Mouse (Mus musculus) retina, postnatal 1 day (tissue): Measurements from ENCODE around the gene Nfkb2.

Experiments
- DNase-seq: peaks from one replicate; pipeline ENCODE4 v3.0.0-alpha.2; 2012

The Nfkb2 gene

DNA sequence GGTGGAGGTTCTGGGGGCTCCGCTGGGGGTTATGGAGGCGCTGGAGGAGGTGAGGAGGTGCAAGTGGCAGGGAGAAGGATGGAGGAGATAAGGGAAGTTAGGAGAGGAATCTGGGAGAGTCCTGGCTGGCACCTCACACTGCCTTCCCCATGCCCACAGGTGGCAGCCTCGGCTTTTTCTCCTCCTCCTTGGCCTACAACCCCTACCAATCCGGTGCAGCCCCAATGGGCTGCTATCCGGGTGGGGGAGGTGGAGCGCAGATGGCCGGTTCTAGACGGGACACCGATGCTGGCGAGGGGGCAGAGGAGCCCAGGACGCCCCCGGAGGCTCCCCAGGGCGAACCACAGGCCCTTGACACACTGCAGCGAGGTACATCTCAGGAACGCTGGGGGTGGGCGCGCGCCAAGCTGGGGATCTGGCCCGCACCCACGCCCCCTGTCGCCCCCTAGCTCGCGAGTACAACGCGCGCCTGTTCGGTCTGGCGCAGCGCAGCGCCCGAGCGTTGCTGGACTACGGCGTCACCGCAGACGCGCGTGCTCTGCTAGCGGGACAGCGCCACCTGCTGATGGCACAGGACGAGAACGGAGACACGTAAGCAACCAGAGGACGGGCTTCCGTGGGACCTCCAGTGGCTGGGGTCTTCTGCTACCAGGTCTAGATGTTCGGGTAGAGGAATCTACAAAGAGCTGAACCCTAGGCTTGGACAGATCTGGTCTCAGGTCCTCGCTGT is 4.8 kb downstream of the Nfkb2 start:
- DNase-seq, result peak; percentile 94

- DNase-seq, result no peak
These were observed 5.7 kb downstream of the Nfkb2 start for GRCm38 (mm10) chr19:46309651-46310305.

DNA sequence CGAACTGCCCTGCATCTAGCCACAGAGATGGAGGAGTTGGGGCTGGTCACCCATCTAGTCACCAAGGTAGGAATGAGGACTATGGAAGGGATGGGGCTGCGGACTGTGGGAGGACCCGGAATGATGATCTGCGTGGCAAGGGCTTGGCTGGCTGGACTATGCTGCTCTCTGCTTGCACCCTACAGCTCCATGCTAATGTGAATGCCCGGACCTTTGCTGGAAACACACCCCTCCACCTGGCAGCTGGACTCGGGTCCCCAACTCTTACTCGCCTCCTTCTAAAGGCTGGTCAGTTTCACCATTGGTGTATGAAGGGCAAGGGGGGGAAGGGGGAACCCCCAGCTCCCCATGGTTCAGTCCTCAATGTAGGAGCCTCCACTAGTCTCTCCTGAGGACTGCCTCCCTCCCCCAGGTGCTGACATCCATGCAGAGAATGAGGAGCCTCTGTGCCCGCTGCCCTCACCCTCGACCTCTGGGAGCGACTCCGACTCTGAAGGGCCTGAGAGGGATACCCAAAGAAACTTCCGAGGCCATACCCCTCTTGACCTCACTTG is 6.3 kb downstream of the Nfkb2 start:
- DNase-seq, result no peak

DNA sequence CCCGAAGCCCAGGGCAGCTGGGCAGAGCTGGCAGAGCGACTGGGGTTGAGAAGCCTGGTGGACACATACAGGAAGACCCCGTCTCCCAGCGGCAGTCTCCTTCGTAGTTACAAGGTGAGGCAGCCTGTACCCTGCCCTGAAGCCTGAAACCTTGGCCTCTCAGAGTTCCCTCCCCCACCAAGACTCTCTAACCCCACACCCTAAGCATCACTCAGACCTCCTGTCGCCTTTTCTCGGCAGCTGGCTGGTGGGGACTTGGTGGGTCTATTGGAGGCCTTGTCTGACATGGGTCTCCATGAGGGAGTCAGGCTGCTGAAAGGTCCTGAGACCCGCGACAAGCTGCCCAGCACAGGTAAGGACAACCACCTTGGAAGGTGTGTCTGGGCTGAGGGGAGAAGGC is 7.2 kb downstream of the Nfkb2 start:
- no peak for DNase-seq

DNA sequence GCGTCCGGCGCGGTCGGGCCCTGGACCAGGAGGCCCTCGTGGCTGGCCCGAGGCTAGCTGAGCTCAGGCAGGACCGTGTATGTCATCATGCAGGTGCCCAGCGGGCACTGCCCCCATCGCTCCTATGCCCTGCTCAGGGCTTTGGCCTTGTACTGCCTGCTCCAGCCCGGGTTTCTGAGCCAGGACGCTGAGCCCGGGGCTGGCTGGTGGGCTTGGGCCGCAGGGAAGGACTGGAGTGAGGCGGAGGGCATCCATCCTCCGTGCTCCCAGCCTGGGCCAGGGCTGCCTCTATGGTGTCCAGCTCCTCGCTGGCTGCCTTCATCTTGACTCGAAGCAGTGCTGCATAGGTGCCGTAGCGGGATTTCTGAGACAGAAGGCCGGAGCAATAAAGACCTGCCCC is 8.4 kb downstream of the Nfkb2 start:
- DNase-seq, result no peak

- no peak for DNase-seq
These were observed 9.0 kb downstream of the Nfkb2 start for GRCm38 (mm10) chr19:46313116-46313515.

- DNase-seq, result no peak
These were observed 9.5 kb downstream of the Nfkb2 start for GRCm38 (mm10) chr19:46313591-46313990.

- DNase-seq, result no peak
These were observed 10.1 kb downstream of the Nfkb2 start for GRCm38 (mm10) chr19:46314151-46314601.

DNA sequence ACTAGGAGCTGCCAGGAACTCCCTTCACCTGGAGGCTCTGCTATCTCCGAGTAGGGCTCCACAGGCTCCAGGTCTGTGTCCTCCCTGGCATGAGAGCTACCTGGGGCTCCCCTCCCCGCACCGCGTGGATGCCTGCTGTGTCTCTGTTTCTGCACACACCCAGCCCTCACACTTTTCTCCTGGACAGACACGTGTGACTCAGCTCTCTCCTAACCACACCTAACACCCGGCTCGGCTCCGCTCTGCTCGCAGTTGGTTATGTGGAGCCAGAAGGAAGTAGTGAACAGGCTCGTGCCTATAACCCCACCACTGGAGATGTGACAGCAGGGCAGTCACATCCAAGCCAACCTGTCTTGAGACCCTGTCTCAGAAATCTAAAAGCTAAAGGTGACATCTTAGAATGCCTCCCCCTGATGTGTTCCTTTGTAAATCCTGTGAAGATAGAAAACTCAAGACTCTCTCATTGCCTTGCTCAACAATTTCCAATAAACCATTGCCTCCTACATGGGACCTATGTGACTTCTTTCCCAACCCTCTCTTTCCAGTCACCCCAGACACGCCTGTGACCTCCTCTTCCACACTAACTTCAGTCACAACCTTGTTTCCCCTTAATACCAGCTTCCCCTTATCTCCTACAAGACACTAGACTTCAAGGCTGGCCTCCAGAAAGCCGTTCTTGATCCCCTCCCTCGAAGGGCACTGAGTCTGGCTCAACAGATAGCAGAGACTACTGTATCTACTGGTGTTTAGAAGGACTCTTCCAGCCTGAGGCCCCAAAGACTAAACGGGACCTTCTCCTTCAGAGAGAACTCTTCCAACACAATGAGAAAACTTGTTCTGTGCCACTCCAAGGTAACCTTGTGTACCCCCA is 11.0 kb downstream of the Nfkb2 start:
- DNase-seq, result no peak

DNA sequence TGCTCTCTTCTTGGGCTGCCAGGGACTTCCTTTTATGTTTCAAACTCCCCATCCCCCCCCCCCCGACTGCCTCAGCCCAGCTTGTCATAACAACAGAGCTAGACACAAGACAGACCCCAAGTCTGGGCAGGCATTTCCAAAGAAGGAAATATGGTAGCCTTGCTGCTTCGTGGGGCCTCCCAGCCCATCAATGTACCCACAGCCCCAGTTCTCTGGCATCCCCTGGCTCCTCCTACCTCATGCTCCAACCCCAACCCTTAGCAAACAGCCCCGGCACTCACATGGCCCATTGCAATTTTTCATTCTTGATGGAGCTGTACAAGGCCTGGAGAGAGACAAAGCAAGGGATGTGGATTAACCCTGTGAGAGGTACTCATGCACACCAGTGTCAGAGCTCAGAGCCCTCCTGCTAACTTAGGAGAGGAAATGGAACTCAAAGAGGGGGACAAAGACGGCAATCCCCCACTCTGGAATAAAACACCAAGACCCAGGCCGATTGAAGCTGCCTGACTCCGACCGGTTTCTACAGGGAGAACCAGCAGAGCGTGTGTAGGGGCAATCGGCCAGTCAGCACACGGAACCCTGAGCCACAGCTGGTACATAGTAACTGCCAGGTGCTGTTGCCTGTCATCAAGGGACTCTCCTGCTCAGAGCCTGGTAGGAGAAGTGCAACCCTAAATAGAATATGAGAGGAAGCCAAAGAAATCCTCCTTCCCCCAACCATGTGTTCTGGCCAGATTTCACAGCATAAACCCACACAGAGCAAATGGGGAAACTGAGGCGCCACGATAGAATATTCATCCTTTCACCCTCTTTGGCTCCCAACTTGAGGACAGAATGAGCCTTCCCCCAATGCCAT is 11.9 kb downstream of the Nfkb2 start:
- DNase-seq, result no peak

GRCm38 (mm10) chr19:46316846-46317545 is 12.9 kb downstream of the Nfkb2 start:
- DNase-seq, result no peak

- peak; percentile 45 for DNase-seq
These were observed 13.4 kb downstream of the Nfkb2 start for GRCm38 (mm10) chr19:46317546-46317885.

GRCm38 (mm10) chr19:46318031-46318471 is 13.9 kb downstream of the Nfkb2 start:
- DNase-seq, result peak; percentile 49

DNA sequence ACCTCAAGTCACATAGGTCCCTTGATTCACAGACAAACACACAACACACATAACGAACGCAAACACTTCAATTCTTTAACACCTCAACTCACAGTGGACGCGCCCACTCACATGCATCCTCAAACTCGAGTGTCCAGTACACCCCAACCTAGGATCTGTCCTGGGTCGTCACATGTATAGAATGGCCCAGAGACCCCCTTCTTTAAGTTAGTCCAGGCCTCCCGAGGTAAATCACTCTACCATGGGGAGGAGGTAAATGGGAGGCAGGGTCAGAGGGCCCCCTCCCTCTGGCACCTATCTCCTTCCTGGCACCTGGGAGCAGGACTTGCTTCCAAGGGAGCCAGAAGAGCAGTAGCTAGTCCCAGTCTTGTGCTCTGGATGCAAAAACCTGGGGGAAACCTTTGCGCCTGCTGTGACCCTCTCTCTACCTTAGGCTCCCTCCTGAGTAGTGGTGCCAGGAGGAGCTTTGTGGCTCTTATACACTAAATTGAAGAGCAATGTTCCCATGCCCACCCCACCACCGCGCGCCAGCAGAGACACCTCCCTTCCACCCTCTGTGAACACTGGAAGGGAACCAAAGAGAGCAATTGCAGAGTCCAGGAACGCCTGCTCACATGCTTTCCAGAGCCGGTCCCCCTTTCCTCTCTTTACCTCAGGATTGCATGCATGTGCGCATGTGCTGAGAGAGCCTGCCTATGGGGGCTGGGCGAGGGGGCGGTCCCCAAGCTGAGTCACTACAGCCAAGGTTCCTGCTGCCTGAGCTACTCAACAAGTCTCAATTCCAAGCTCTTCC is 14.7 kb downstream of the Nfkb2 start:
- DNase-seq, result peak; percentile 74

DNA sequence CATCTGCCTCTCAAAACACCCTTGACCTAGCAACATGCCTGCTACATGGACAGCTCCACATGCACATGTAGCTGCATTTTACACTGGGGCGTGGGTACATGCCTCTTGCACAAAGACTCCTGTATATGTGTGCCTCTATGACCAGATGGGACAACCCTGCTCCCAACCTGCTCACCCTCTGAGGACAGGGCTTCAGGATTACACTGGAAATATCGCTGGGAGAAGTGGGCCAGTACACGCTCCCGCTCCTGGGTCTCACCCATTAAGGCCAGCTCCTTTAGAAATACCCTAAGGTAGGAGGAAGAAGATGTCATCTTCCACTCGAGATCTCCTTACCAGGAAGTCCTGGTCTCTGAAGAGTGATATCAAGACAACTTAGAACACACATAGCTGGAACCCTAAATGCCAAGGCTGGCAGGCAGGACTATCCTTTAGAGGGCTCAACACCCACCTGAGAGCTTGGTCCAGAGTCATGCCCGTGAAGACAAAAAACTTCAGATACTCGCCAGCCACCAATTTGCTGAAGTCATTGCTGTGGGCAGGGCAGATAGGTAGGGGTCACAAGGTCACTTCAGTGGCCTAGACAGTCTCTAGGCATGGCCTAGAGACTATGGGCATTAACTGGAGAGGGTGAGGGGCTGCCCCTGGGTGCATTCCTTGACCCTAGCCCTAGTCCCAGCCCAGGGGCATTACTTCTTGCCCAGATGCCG is 16.1 kb downstream of the Nfkb2 start:
- DNase-seq, result no peak

DNA sequence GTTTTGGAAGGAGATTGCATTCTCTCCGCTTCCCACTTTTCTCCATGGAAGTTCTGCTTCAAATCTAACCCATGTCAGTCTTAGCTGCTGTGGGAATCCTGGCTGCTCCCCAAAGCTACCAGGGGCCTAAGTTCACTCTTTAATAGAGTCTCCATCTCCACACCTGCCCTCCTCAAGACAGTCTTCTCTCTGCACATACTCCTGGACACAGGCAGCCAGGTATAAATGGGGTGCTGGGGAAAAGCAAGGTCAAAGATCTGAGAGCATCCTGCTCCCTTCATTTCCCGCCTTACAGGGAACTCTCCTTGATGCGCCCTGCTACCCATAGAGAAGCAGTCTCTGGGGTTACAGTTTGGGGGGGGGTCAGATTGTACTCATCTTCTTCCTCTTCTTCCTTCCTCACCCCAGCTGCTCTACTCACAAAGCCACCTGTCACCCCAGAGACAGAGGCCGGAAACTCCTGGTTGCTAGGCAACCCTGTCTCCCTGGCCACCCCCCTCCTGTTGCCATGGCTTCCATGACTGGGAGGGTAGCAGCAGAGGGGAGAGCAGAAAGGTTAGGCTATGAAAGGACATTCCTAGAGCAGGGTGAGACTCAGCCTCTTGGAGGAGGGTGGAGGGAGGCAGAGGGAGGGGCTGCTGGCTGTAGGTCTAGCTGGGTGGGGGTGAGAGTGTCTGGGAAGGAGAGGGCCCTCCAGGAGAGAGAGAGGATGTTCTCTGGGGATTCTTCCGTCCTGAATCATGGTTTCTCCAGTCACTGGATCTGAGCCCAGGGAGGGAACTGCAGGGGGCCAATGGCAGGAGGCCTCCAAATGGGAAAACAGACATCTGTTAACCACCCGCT is 17.2 kb downstream of the Nfkb2 start:
- DNase-seq, result peak; percentile 76

- no peak for DNase-seq
These were observed 18.2 kb downstream of the Nfkb2 start for GRCm38 (mm10) chr19:46322144-46322995.

DNA sequence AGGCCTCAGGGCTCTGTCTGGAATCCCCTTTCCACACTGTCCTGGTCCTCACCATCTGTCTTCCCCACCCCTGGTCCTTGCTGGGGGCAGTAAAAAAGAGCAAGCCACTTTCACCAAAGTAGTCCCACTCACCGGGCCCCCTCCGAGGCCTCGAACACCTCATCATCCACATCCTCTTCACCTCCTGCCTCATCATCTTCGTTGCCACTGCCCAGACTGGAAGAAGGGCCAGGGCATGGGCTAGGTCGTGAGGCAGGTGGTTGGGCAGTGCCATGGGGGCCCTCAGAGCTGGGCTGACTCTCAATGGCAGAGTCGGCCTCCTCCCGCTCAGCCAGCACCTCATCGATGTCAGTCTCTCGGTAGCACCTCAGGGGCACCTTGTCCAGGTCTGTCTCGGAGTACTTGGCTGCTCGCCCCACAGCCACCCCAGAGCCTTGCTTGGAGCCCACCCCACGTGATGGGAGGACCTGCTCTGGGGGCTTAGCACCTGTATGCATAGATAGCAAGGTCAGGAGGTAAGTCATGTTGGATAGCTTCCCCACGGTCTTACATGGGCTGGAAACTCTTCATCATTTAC is 19.0 kb downstream of the Nfkb2 start:
- no peak for DNase-seq
